Comparison of ENCODE assay signal across 23 mouse cellular contexts in the genomic region with DNA sequence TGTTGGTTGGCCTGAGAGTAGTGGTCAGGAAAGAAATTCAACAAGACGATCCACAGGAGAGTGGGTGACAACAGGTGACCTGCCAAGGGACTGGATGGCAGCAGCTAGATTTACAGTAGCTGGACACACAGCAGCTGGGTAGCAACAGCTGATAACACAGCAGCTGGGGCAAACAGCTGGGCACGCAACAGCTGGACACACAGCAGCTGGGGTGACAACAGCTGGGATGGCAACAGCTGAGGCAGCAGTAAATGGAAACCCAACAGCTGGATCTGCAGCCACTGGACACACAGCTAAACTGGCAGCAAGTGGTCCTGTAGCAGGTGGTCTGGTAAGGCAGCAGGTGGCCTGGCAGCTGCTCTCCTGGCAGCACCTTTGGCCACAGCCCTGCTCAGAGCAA. TPM values are rescaled to one million over a fixed set of nuclear protein-coding genes. Genes with fewer than 3 reads are reported as not detected.
"Had no signal": no experiment of that assay in that cellular context is flagged by ENCODE, and none has a peak within 500 bp of the region (broad histone marks: within the 10 kb centered on the region; RNA-seq: fewer than 3 reads in every experiment).

No protein-coding gene starts in this region.

- H3K4me2 ChIP-seq: lung, embryonic 14.5 days; midbrain, embryonic 12.5 days; neural tube, embryonic 12.5 days; stomach, embryonic 15.5 days had no signal

- H3K27ac ChIP-seq: midbrain, embryonic 10.5 days; midbrain, embryonic 12.5 days; neural tube, embryonic 12.5 days; stomach, embryonic 15.5 days; stomach, postnatal 0 days had no signal

- H3K27me3 ChIP-seq: midbrain, embryonic 12.5 days; neural tube, embryonic 12.5 days; stomach, embryonic 15.5 days had no signal

- H3K4me3 ChIP-seq: midbrain, embryonic 10.5 days; midbrain, embryonic 12.5 days; neural tube, embryonic 12.5 days; stomach, embryonic 15.5 days had no signal

- H3K9me3 ChIP-seq: midbrain, embryonic 12.5 days; neural tube, embryonic 12.5 days; stomach, embryonic 15.5 days had no signal

- H3K36me3 ChIP-seq: midbrain, embryonic 10.5 days; midbrain, embryonic 12.5 days; neural tube, embryonic 12.5 days; stomach, embryonic 15.5 days had no signal

- H3K4me1 ChIP-seq: neural tube, embryonic 12.5 days; stomach, embryonic 15.5 days had no signal

- ATAC-seq: midbrain, embryonic 16.5 days had no signal

- H3K9ac ChIP-seq: lung, embryonic 14.5 days; midbrain, embryonic 12.5 days; neural tube, embryonic 12.5 days; stomach, embryonic 15.5 days had no signal

- DNase-seq: lung, adult 18-20 months; lung, embryonic 14.5 days; lung, postnatal 10 days; lung, postnatal 4 days; midbrain, embryonic 14.5 days; right cerebral cortex, postnatal 14 days; thymus, adult 2 months; thymus, postnatal 25 days; thymus, postnatal 4 days had no signal

RNA-seq across cellular contexts. Expression of a gene that starts 4.7 kb away (rescaled TPM):
- total RNA-seq: megakaryocyte-erythroid progenitor cell, adult 5-6 weeks; neutrophil, adult 5-6 weeks had no signal
- polyA plus RNA-seq: liver, embryonic 16.5 days; lung, embryonic 14.5 days; lung, embryonic 16.5 days; midbrain, embryonic 10.5 days; midbrain, embryonic 12.5 days; midbrain, embryonic 14.5 days; midbrain, embryonic 16.5 days; neural tube, embryonic 12.5 days; neural tube, embryonic 14.5 days; spleen, adult 2 months; stomach, embryonic 15.5 days; stomach, postnatal 0 days; testis, adult 2 months had no signal

RNA-seq across cellular contexts. Expression of a gene that starts 8.9 kb away (rescaled TPM):
- total RNA-seq: megakaryocyte-erythroid progenitor cell, adult 5-6 weeks; neutrophil, adult 5-6 weeks had no signal
- polyA plus RNA-seq: liver, embryonic 16.5 days; lung, embryonic 14.5 days; lung, embryonic 16.5 days; midbrain, embryonic 10.5 days; midbrain, embryonic 12.5 days; midbrain, embryonic 14.5 days; midbrain, embryonic 16.5 days; neural tube, embryonic 12.5 days; neural tube, embryonic 14.5 days; spleen, adult 2 months; stomach, embryonic 15.5 days; stomach, postnatal 0 days; testis, adult 2 months; thymus, adult 2 months; urinary bladder, adult 2 months had no signal

RNA-seq across cellular contexts. Expression of a gene that starts 11.0 kb away (rescaled TPM):
- total RNA-seq: megakaryocyte-erythroid progenitor cell, adult 5-6 weeks; neutrophil, adult 5-6 weeks had no signal
- polyA plus RNA-seq: liver, embryonic 16.5 days; lung, embryonic 14.5 days; lung, embryonic 16.5 days; midbrain, embryonic 10.5 days; midbrain, embryonic 12.5 days; midbrain, embryonic 14.5 days; midbrain, embryonic 16.5 days; neural tube, embryonic 12.5 days; neural tube, embryonic 14.5 days; spleen, adult 2 months; stomach, embryonic 15.5 days; stomach, postnatal 0 days; testis, adult 2 months; thymus, adult 2 months; urinary bladder, adult 2 months had no signal

RNA-seq across cellular contexts. Expression of a gene that starts 17.5 kb away (rescaled TPM):
- total RNA-seq: megakaryocyte-erythroid progenitor cell, adult 5-6 weeks; neutrophil, adult 5-6 weeks had no signal
- polyA plus RNA-seq: liver, embryonic 16.5 days; lung, embryonic 14.5 days; lung, embryonic 16.5 days; midbrain, embryonic 10.5 days; midbrain, embryonic 12.5 days; midbrain, embryonic 14.5 days; midbrain, embryonic 16.5 days; neural tube, embryonic 12.5 days; neural tube, embryonic 14.5 days; spleen, adult 2 months; stomach, embryonic 15.5 days; stomach, postnatal 0 days; testis, adult 2 months; thymus, adult 2 months; urinary bladder, adult 2 months had no signal

RNA-seq across cellular contexts. Expression of a gene that starts 26.4 kb away (rescaled TPM):
- total RNA-seq: megakaryocyte-erythroid progenitor cell, adult 5-6 weeks; neutrophil, adult 5-6 weeks had no signal
- polyA plus RNA-seq: liver, embryonic 16.5 days; lung, embryonic 14.5 days; lung, embryonic 16.5 days; midbrain, embryonic 10.5 days; midbrain, embryonic 12.5 days; midbrain, embryonic 14.5 days; midbrain, embryonic 16.5 days; neural tube, embryonic 12.5 days; neural tube, embryonic 14.5 days; spleen, adult 2 months; stomach, embryonic 15.5 days; stomach, postnatal 0 days; testis, adult 2 months; thymus, adult 2 months; urinary bladder, adult 2 months had no signal
